Comparison of ENCODE assay signal across 8 mouse cellular contexts in genomic region chr3:51481059-51481458, GRCm38 (mm10). TPM values are rescaled to one million over a fixed set of nuclear protein-coding genes. Genes with fewer than 3 reads are reported as not detected.
DNase-seq lines count a peak whose midpoint lies in the region; ATAC-seq lines count a peak whose summit lies in the region.

No protein-coding gene starts in this region.

- ATAC-seq in forebrain, embryonic 11.5 days (replicated peaks; ENCODE audit: low FRiP score) = no peak
- ATAC-seq in forebrain, embryonic 13.5 days = no peak
- no peak for ATAC-seq in neural tube, embryonic 15.5 days (ENCODE audit: low FRiP score)
- ATAC-seq in megakaryocyte, adult 5-6 weeks (ENCODE audit: poor library complexity, severe bottlenecking) = 0 out of 2 replicates have a peak, but pooled peaks have one; percentile 16

- no peaks in the 10 kb centered on the region for H3K36me3 ChIP-seq in forebrain, embryonic 11.5 days (ENCODE audit: control insufficient read depth, insufficient read depth, low read length)
- H3K36me3 ChIP-seq in forebrain, embryonic 13.5 days (ENCODE audit: poor library complexity, severe bottlenecking) = 0 out of 2 replicates have a peak, but pooled peaks cover 4% of the 10 kb centered on the region
- peaks cover 2% of the 10 kb centered on the region; the same call in 1 of the 2 replicates for H3K36me3 ChIP-seq in neural tube, embryonic 15.5 days

- no peak overlapping the region for H3K4me3 ChIP-seq in forebrain, embryonic 11.5 days (ENCODE audit: low read depth, low read length)
- no peak overlapping the region for H3K4me3 ChIP-seq in forebrain, embryonic 13.5 days
- no peak overlapping the region for H3K4me3 ChIP-seq in neural tube, embryonic 15.5 days (replicated peaks)

- no peak overlapping the region for H3K27ac ChIP-seq in forebrain, embryonic 11.5 days (ENCODE audit: low read depth, low read length)
- no peak overlapping the region for H3K27ac ChIP-seq in forebrain, embryonic 13.5 days
- H3K27ac ChIP-seq in neural tube, embryonic 15.5 days (replicated peaks) = no peak overlapping the region

- peaks cover 3% of the 10 kb centered on the region; the same call in 1 of the 2 replicates for H3K4me1 ChIP-seq in forebrain, embryonic 11.5 days (replicated peaks; ENCODE audit: control insufficient read depth, insufficient read depth, low read length)
- peaks cover 25% of the 10 kb centered on the region for H3K4me1 ChIP-seq in forebrain, embryonic 13.5 days
- peaks cover 23% of the 10 kb centered on the region for H3K4me1 ChIP-seq in neural tube, embryonic 15.5 days

- peak; percentile 66 for DNase-seq in forebrain, embryonic 11.5 days (ENCODE audit: low spot score)
- DNase-seq in neural tube, embryonic 10.5 days (ENCODE audit: extremely low spot score, low spot score) = peak; percentile 55
- DNase-seq in cerebellum, postnatal 10 days = peak; percentile 77 to 80
- peak; percentile 85 for DNase-seq in induced T-regulatory cell, adult 2 months (ENCODE audit: low read depth)
- peak; percentile 61 for DNase-seq in thymus, postnatal 14 days

- H3K4me2 ChIP-seq in forebrain, embryonic 11.5 days (ENCODE audit: low read depth, low read length, severe bottlenecking) = no peak overlapping the region
- no peak overlapping the region for H3K4me2 ChIP-seq in forebrain, embryonic 13.5 days
- no peak overlapping the region for H3K4me2 ChIP-seq in neural tube, embryonic 15.5 days

- no peaks in the 10 kb centered on the region for H3K9me3 ChIP-seq in forebrain, embryonic 11.5 days (ENCODE audit: control insufficient read depth, low read length)
- no peaks in the 10 kb centered on the region for H3K9me3 ChIP-seq in forebrain, embryonic 13.5 days (replicated peaks)
- no peaks in the 10 kb centered on the region for H3K9me3 ChIP-seq in neural tube, embryonic 15.5 days (replicated peaks)

- H3K9ac ChIP-seq in forebrain, embryonic 11.5 days (ENCODE audit: low read length) = no peak overlapping the region
- no peak overlapping the region for H3K9ac ChIP-seq in forebrain, embryonic 13.5 days
- H3K9ac ChIP-seq in neural tube, embryonic 15.5 days (replicated peaks) = no peak overlapping the region

- H3K27me3 ChIP-seq in forebrain, embryonic 11.5 days (ENCODE audit: control insufficient read depth, insufficient read depth, low read length) = no peaks in the 10 kb centered on the region
- H3K27me3 ChIP-seq in forebrain, embryonic 13.5 days = no peaks in the 10 kb centered on the region
- H3K27me3 ChIP-seq in neural tube, embryonic 15.5 days (replicated peaks) = no peaks in the 10 kb centered on the region

RNA-seq across cellular contexts. Expression of gene Rab33b, which starts 2.7 kb away (rescaled TPM):
- polyA plus RNA-seq in forebrain, embryonic 11.5 days (2014; fragmentation: Nextera tagmentation; extraction: Ambion mirVana) = 14.4 and 14.8 TPM in 2 replicates
- 19.5 and 20.3 TPM in 2 replicates for polyA plus RNA-seq in forebrain, embryonic 13.5 days (2015; fragmentation: Nextera tagmentation; extraction: Ambion mirVana)
- polyA plus RNA-seq in neural tube, embryonic 15.5 days (2015; fragmentation: Nextera tagmentation; extraction: Ambion mirVana) = 27.3 and 27.4 TPM in 2 replicates
- 17.5 and 20.0 TPM in 2 replicates for total RNA-seq in megakaryocyte, adult 5-6 weeks (2015)
- 15.8 and 16.2 TPM in 2 replicates for total RNA-seq in megakaryocyte, adult 5-6 weeks (2017)
